Mouse (Mus musculus): ENCODE data around the gene Tmem139.

The Tmem139 gene

GRCm38 (mm10) chr6:42282865-42283528 is 21.2 kb downstream of the Tmem139 start:
- no peak for DNase-seq

- no peak for DNase-seq
Observed at GRCm38 (mm10) chr6:42286448-42286847, 24.7 kb downstream of the Tmem139 start, which contains the start of gene Clcn1. Clcn1 (plus strand) TSS chr6:42286685.

- no peak for DNase-seq
Observed at GRCm38 (mm10) chr6:42287562-42287961, 25.8 kb downstream of the Tmem139 start.

GRCm38 (mm10) chr6:42293327-42293726 is 31.6 kb downstream of the Tmem139 start:
- DNase-seq, result no peak

GRCm38 (mm10) chr6:42295549-42296094 is 33.9 kb downstream of the Tmem139 start:
- no peak for DNase-seq

GRCm38 (mm10) chr6:42299362-42299761 is 37.6 kb downstream of the Tmem139 start:
- DNase-seq, result no peak

- no peak for DNase-seq
Observed at GRCm38 (mm10) chr6:42309816-42310378, 48.1 kb downstream of the Tmem139 start.

GRCm38 (mm10) chr6:42310427-42311053 is 48.8 kb downstream of the Tmem139 start:
- no peak for DNase-seq
